Mouse (Mus musculus) kidney, embryonic 14.5 days (tissue): ENCODE measurements around the gene Tspan1. TPM values are rescaled to one million over a fixed set of nuclear protein-coding genes. Genes with fewer than 3 reads are reported as not detected.

ENCODE experiments used
- ATAC-seq: fragments of 200-750 bp; cut with Nextera tagmentation; 2 replicates; pipeline ENCODE4 v1.8.0; 2017; ENCODE audit warnings: moderate number of reproducible peaks, mild to moderate bottlenecking, moderate TSS enrichment, moderate library complexity; ENCODE audit not compliant: low FRiP score, low TSS enrichment
- H3K27ac ChIP-seq: fragments of 300-500 bp; sonication (generic); 2 replicates; pipeline ENCODE4 v1.5.1; 2014; ENCODE audit warnings: low read depth, mild to moderate bottlenecking, low read length, moderate library complexity, mixed read lengths
- H3K27me3 ChIP-seq: fragments of 300-500 bp; sonication (generic); 2 replicates; pipeline ENCODE4 v1.6.1; 2014; ENCODE audit warnings: mild to moderate bottlenecking, low read length; ENCODE audit not compliant: control insufficient read depth, insufficient read depth
- H3K36me3 ChIP-seq: fragments of 300-500 bp; sonication (generic); 2 replicates; pipeline ENCODE4 v1.6.1; 2014; ENCODE audit warnings: low read length, mixed read lengths; ENCODE audit not compliant: control insufficient read depth, insufficient read depth
- H3K4me1 ChIP-seq: fragments of 300-500 bp; sonication (generic); 2 replicates; pipeline ENCODE4 v1.6.1; 2014; ENCODE audit warnings: low read length, mixed read lengths; ENCODE audit not compliant: control insufficient read depth, insufficient read depth
- H3K4me2 ChIP-seq: fragments of 300-500 bp; sonication (generic); replicated peaks from 2 replicates; pipeline ENCODE4 v1.6.1; 2014; ENCODE audit warnings: low read depth, mild to moderate bottlenecking, low read length
- H3K4me3 ChIP-seq: fragments of 300-500 bp; sonication (generic); 2 replicates; pipeline ENCODE4 v1.5.1; 2014; ENCODE audit warnings: mild to moderate bottlenecking, low read length
- H3K9ac ChIP-seq: fragments of 300-500 bp; sonication (generic); 2 replicates; pipeline ENCODE4 v1.6.1; 2014; ENCODE audit warnings: low read depth, mild to moderate bottlenecking, low read length, moderate library complexity
- H3K9me3 ChIP-seq: fragments of 300-500 bp; sonication (generic); 2 replicates; pipeline ENCODE4 v1.6.1; 2016; ENCODE audit warnings: low read length; ENCODE audit not compliant: control insufficient read depth
- WGBS: fragments of 180-500 bp; shearing (Covaris S2); extraction: QIAGEN DNeasy Blood & Tissue Kit; methylation state at CpG from one replicate; pipeline ENCODE4 v1.1.7; 2014; 5-methylcytosine and 5-hydroxymethylcytosine counted together
- polyA plus RNA-seq: library from polyadenylated mRNA; unstranded; fragments of >200 nt; fragmentation: Nextera tagmentation; extraction: Ambion mirVana; gene quantifications from 2 replicates; pipeline ENCODE4 v1.2.1, GENCODE M21; 2014

Gene Tspan1
- 0.50 and 0.89 TPM in 2 replicates for polyA plus RNA-seq

GRCm38 (mm10) chr4:116167404-116167803, at the start of gene Tspan1:
Gene Tspan1 (minus strand): TSS chr4:116167601.
- no peak within 1 kb of the TSS for H3K27ac ChIP-seq
- no peaks in the 10 kb centered on the region for H3K36me3 ChIP-seq
- no peak for ATAC-seq
- H3K9ac ChIP-seq = no peak within 1 kb of the TSS
- no peak within 1 kb of the TSS for H3K4me3 ChIP-seq
- no peak within 1 kb of the TSS for H3K4me2 ChIP-seq
- 30% methylated on average over 7 of the region's 7 CpGs for whole genome bisulfite sequencing
- no peaks in the 10 kb centered on the region for H3K9me3 ChIP-seq
- H3K27me3 ChIP-seq = no peaks in the 10 kb centered on the region
- H3K4me1 ChIP-seq = peaks cover 8% of the 10 kb centered on the region; the same call in 1 of the 2 replicates

- Histone ChIP-seq H3K9ac (no peak overlapping the region), H3K4me3 (no peak overlapping the region), H3K27me3 (no peaks in the 10 kb centered on the region), H3K4me2 (no peak overlapping the region), H3K4me1 (peaks cover 6% of the 10 kb centered on the region; the same call in 1 of the 2 replicates), H3K9me3 (no peaks in the 10 kb centered on the region), H3K27ac (no peak overlapping the region), H3K36me3 (no peaks in the 10 kb centered on the region)
- ATAC-seq = no peak
- WGBS = 65% methylated on average over 2 of the region's 2 CpGs
Measured at GRCm38 (mm10) chr4:116217046-116217445, 49.6 kb upstream of the Tspan1 start.

- no peak overlapping the region for H3K27ac ChIP-seq
- 91% methylated on average over 2 of the region's 2 CpGs for WGBS
- H3K9me3 ChIP-seq = no peaks in the 10 kb centered on the region
- no peak overlapping the region for H3K4me3 ChIP-seq
- ATAC-seq = no peak
- no peaks in the 10 kb centered on the region for H3K36me3 ChIP-seq
- no peak overlapping the region for H3K4me2 ChIP-seq
- no peak overlapping the region for H3K9ac ChIP-seq
- no peaks in the 10 kb centered on the region for H3K27me3 ChIP-seq
- peaks cover 6% of the 10 kb centered on the region; the same call in 1 of the 2 replicates for H3K4me1 ChIP-seq
Measured at GRCm38 (mm10) chr4:116215895-116216605, 48.6 kb upstream of the Tspan1 start.

GRCm38 (mm10) chr4:116208891-116209290, 41.5 kb upstream of the Tspan1 start:
- Histone ChIP-seq H3K4me1 (no peaks in the 10 kb centered on the region), H3K9ac (no peak overlapping the region), H3K4me3 (no peak overlapping the region), H3K36me3 (no peaks in the 10 kb centered on the region), H3K27ac (no peak overlapping the region), H3K27me3 (no peaks in the 10 kb centered on the region), H3K4me2 (no peak overlapping the region), H3K9me3 (no peaks in the 10 kb centered on the region)
- no peak for ATAC-seq
- 72% methylated on average over 1 of the region's 1 CpGs for WGBS

- 72% methylated on average over 4 of the region's 4 CpGs for WGBS
- H3K36me3 ChIP-seq = no peaks in the 10 kb centered on the region
- ATAC-seq = no peak
- H3K4me2 ChIP-seq = no peak overlapping the region
- no peak overlapping the region for H3K4me3 ChIP-seq
- no peaks in the 10 kb centered on the region for H3K27me3 ChIP-seq
- H3K4me1 ChIP-seq = no peaks in the 10 kb centered on the region
- H3K9me3 ChIP-seq = no peaks in the 10 kb centered on the region
- no peak overlapping the region for H3K9ac ChIP-seq
- H3K27ac ChIP-seq = no peak overlapping the region
Measured at GRCm38 (mm10) chr4:116206531-116206930, 39.1 kb upstream of the Tspan1 start.

GRCm38 (mm10) chr4:116204422-116204821, 37.0 kb upstream of the Tspan1 start:
- Histone ChIP-seq H3K9me3 (no peaks in the 10 kb centered on the region), H3K4me3 (no peak overlapping the region), H3K36me3 (no peaks in the 10 kb centered on the region), H3K27me3 (no peaks in the 10 kb centered on the region), H3K4me2 (no peak overlapping the region), H3K4me1 (no peaks in the 10 kb centered on the region), H3K9ac (no peak overlapping the region), H3K27ac (no peak overlapping the region)
- 70% methylated on average over 3 of the region's 3 CpGs for WGBS
- no peak for ATAC-seq

GRCm38 (mm10) chr4:116198422-116198821, 31.0 kb upstream of the Tspan1 start:
- no peak for ATAC-seq
- H3K36me3 ChIP-seq = no peaks in the 10 kb centered on the region
- no peak overlapping the region for H3K4me2 ChIP-seq
- no peak overlapping the region for H3K9ac ChIP-seq
- H3K4me3 ChIP-seq = no peak overlapping the region
- H3K27ac ChIP-seq = no peak overlapping the region
- WGBS = 79% methylated on average over 2 of the region's 2 CpGs
- no peaks in the 10 kb centered on the region for H3K4me1 ChIP-seq
- no peaks in the 10 kb centered on the region for H3K27me3 ChIP-seq
- no peaks in the 10 kb centered on the region for H3K9me3 ChIP-seq

GRCm38 (mm10) chr4:116193583-116194383, 26.4 kb upstream of the Tspan1 start:
- no peaks in the 10 kb centered on the region for H3K36me3 ChIP-seq
- H3K4me1 ChIP-seq = no peaks in the 10 kb centered on the region
- no peak overlapping the region for H3K4me2 ChIP-seq
- ATAC-seq = no peak
- H3K9ac ChIP-seq = no peak overlapping the region
- no peaks in the 10 kb centered on the region for H3K27me3 ChIP-seq
- H3K9me3 ChIP-seq = no peaks in the 10 kb centered on the region
- no peak overlapping the region for H3K27ac ChIP-seq
- no peak overlapping the region for H3K4me3 ChIP-seq
- 69% methylated on average over 9 of the region's 9 CpGs for WGBS

- H3K4me1 ChIP-seq = no peaks in the 10 kb centered on the region
- H3K27ac ChIP-seq = no peak overlapping the region
- no peak overlapping the region for H3K4me2 ChIP-seq
- 0 out of 2 replicates have a peak, but pooled peaks have one; percentile 28 for ATAC-seq
- whole genome bisulfite sequencing = 30% methylated on average over 4 of the region's 4 CpGs
- H3K9ac ChIP-seq = no peak overlapping the region
- H3K27me3 ChIP-seq = no peaks in the 10 kb centered on the region
- no peak overlapping the region for H3K4me3 ChIP-seq
- no peaks in the 10 kb centered on the region for H3K36me3 ChIP-seq
- H3K9me3 ChIP-seq = no peaks in the 10 kb centered on the region
Measured at GRCm38 (mm10) chr4:116192286-116192835, 25.0 kb upstream of the Tspan1 start.
